Mouse (Mus musculus): ENCODE measurements around the gene Rassf4. TPM values are rescaled to one million over a fixed set of nuclear protein-coding genes. Genes with fewer than 3 reads are reported as not detected.

The Rassf4 gene
- 1 to 10 TPM; 5.4 to 6.3 TPM for total RNA-seq (2021)

- peak; percentile 85 for DNase-seq
Observed at GRCm38 (mm10) chr6:116673471-116674282, at the start of gene Rassf4. Rassf4 (minus strand) TSS chr6:116673952.

GRCm38 (mm10) chr6:116718920-116719319, 45.2 kb upstream of the Rassf4 start:
- DNase-seq = no peak

- no peak for DNase-seq
Observed at GRCm38 (mm10) chr6:116718361-116718760, 44.6 kb upstream of the Rassf4 start.

- DNase-seq = no peak
Observed at GRCm38 (mm10) chr6:116717851-116718250, 44.1 kb upstream of the Rassf4 start.

GRCm38 (mm10) chr6:116716666-116717065, 42.9 kb upstream of the Rassf4 start, which contains the start of gene Tmem72:
Tmem72 (minus strand) TSS chr6:116716913.
- DNase-seq = no peak

GRCm38 (mm10) chr6:116715166-116715565, 41.4 kb upstream of the Rassf4 start:
- DNase-seq = no peak

- no peak for DNase-seq
Observed at GRCm38 (mm10) chr6:116714576-116714975, 40.8 kb upstream of the Rassf4 start.

- DNase-seq = no peak
Observed at GRCm38 (mm10) chr6:116713966-116714365, 40.2 kb upstream of the Rassf4 start.

GRCm38 (mm10) chr6:116712503-116712902, 38.8 kb upstream of the Rassf4 start:
- no peak for DNase-seq

GRCm38 (mm10) chr6:116712062-116712461, 38.3 kb upstream of the Rassf4 start:
- no peak for DNase-seq

GRCm38 (mm10) chr6:116704320-116704719, 30.6 kb upstream of the Rassf4 start:
- no peak for DNase-seq

GRCm38 (mm10) chr6:116700821-116701220, 27.1 kb upstream of the Rassf4 start:
- no peak for DNase-seq

- no peak for DNase-seq
Observed at GRCm38 (mm10) chr6:116697896-116698425, 24.2 kb upstream of the Rassf4 start.

GRCm38 (mm10) chr6:116697413-116697812, 23.7 kb upstream of the Rassf4 start:
- DNase-seq = no peak

GRCm38 (mm10) chr6:116694346-116694745, 20.6 kb upstream of the Rassf4 start:
- DNase-seq = no peak

- no peak for DNase-seq
Observed at GRCm38 (mm10) chr6:116693639-116694038, 19.9 kb upstream of the Rassf4 start.

- DNase-seq = peak; percentile 47
Observed at GRCm38 (mm10) chr6:116682317-116682716, 8.6 kb upstream of the Rassf4 start.

GRCm38 (mm10) chr6:116679563-116680288, 6.0 kb upstream of the Rassf4 start:
- DNase-seq = no peak

- no peak for DNase-seq
Observed at GRCm38 (mm10) chr6:116677321-116677720, 3.6 kb upstream of the Rassf4 start.

- DNase-seq = peak; percentile 55
Observed at GRCm38 (mm10) chr6:116676355-116676913, 2.7 kb upstream of the Rassf4 start.

GRCm38 (mm10) chr6:116674283-116674886, 633 bp upstream of the Rassf4 start:
- DNase-seq = no peak

GRCm38 (mm10) chr6:116672349-116672748, 1.4 kb downstream of the Rassf4 start:
- peak; percentile 9 for DNase-seq

GRCm38 (mm10) chr6:116671768-116672167, 2.0 kb downstream of the Rassf4 start:
- no peak for DNase-seq

All from heart, postnatal 4 days (tissue).